Mouse (Mus musculus) heart, postnatal 4 days (tissue): ENCODE data around the gene Nkx3-2. TPM values are rescaled to one million over a fixed set of nuclear protein-coding genes. Genes with fewer than 3 reads are reported as not detected.
A peak's percentile ranks its signal among the peaks of the same experiment; 100 is the strongest.

Experiments used
- DNase-seq: peaks from one replicate; pipeline ENCODE4 v3.0.0; 2021
- total RNA-seq, 2 experiments: library from RNA; stranded (reverse); gene quantifications; 2 replicates each; pipeline ENCODE4 v1.2.3; 2021

The Nkx3-2 gene
- total RNA-seq, result not detected

GRCm38 (mm10) chr5:41763731-41764721, at the start of gene Nkx3-2:
Gene Nkx3-2 (minus strand): TSS chr5:41764501.
- no peak for DNase-seq

DNA sequence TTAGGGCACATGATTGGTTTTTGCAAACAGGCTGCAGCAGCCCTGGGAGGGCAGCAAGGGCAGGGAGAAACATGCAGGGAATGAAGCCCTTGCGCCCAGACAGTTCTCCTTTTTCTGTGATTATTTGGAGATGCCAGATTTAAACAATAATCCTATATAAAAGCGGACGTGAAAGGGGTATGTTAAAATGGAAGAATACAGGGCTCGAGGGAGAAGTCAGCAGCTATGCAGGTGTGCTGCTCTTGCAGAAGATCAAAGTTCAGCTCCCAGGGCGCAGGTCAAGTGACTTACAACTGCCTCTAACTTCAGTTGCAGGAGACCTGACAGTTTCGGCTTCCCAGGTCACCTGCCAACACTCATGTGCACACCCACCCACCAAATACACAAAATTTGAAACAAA, 48.2 kb upstream of the Nkx3-2 start:
- no peak for DNase-seq

- DNase-seq, result no peak
Measured at GRCm38 (mm10) chr5:41811279-41811678, 47.0 kb upstream of the Nkx3-2 start.

DNA sequence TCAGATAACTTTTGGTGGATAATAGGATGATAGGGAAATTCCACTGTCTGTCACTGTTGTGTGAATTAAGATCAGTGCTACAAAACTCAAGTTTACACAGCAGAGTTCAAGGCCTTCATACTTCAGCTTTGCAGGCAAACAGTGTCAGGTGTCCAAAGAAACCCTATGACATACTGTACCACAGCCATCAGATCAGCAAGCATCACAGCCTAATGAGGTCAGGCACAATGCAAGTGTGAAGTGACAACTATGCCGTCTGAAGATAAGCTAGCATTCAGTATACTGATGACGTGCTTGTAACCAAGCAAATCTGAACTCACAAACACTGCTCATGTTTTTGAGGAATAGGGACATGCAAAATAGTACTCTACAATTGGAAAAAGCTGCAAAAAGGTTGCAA, 43.1 kb upstream of the Nkx3-2 start:
- DNase-seq, result peak; percentile 7

GRCm38 (mm10) chr5:41806176-41806575, 41.9 kb upstream of the Nkx3-2 start:
- DNase-seq, result no peak

GRCm38 (mm10) chr5:41805085-41805484, 40.8 kb upstream of the Nkx3-2 start:
- no peak for DNase-seq

DNA sequence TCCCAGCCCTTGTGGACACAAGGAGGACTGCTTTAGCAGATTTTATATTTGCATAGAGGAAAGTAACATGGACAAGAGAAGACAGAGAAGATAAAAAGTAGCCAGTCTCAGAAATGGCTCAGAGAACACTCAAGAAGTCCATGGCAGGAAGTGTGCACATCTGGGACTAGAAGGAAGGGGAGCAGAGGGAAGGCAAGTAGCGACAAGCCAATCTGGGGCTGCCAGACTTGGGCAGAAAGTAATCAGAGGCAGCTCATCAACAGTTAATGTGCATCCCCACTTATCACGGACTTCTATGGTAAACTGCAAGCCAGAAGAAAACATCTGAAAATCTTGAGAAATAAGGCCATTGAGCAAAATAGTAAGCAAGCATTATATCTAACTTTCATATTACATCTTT, 40.3 kb upstream of the Nkx3-2 start:
- no peak for DNase-seq

GRCm38 (mm10) chr5:41801622-41802021, 37.3 kb upstream of the Nkx3-2 start:
- no peak for DNase-seq

DNA sequence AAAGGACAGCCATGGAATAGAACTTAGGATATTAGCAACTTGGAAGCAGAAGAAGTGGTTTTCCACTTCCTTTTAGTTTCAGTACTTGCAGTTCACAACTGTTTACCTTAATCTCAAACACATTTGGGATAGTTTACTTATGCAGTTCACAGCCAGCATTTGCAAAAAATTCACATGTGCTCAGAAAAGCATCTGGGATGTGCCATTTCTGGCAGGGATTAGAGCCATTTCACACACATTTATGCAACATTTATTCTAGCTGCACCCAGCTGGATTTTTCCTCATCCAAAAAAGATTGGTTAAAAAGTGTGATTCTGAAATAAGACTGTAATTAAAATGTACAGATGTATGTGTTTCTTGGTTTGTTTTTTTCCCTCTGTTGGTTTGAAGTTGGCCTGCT, 30.1 kb upstream of the Nkx3-2 start:
- no peak for DNase-seq

- no peak for DNase-seq
Measured at GRCm38 (mm10) chr5:41790517-41790916, 26.2 kb upstream of the Nkx3-2 start.

DNA sequence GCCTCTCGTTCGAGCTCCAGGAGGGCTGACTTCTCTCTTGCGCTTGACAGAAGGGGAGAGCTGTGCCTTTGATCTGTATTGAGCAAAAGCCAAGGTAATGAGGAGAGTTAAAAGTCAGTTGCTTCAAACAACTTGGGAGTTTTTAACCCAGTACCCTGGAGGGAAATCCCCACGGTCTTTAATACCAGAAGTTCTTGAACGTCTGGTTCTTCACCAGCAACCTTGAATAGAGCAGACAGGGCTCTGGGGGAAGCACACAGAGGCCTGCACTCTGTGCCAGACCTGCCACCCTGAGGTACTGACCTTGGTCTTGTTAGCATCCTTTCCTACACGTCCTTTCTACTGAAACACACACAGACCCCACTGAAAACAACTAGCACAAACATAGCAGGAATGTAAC, 24.6 kb upstream of the Nkx3-2 start:
- no peak for DNase-seq

DNA sequence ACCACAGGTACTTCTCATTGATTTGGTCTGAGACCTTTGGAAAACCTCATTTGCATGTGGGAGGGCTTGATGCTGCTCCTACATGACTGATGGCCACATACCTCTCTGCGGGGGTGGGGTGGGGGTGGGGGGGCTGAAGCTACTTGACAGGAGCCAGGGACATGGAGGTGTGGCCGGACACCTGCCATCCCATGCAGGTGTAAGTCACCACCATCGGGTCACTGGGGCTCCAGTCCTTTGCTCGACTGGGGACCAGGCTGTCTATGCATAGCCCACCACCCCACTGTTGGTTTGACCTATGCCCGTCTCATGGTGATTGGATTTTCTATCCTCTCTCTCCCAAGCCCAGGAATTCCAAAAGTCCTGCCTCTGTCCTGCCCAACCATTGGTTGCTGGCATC, 17.6 kb upstream of the Nkx3-2 start:
- no peak for DNase-seq

GRCm38 (mm10) chr5:41780026-41780425, 15.7 kb upstream of the Nkx3-2 start:
- DNase-seq, result no peak

DNA sequence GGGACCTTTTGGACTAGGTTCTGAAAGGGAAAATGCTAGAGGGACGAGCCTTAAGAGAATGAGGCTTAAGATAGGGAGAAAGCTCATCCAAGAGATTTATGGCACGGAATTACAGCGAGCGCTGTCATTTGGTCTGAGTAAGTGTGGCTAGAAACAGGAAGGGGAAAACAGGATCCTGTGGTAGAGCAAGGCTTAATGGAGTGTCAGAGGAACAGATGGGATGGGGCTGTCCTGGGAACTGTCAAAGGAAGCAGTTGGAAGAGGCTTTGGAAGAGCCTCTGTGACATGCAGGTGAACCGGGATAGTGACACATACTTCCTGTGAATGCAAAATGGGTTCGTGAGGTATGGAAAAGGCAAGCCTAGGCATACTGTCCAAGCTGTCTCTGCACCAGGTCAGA, 11.4 kb upstream of the Nkx3-2 start:
- DNase-seq, result no peak

DNA sequence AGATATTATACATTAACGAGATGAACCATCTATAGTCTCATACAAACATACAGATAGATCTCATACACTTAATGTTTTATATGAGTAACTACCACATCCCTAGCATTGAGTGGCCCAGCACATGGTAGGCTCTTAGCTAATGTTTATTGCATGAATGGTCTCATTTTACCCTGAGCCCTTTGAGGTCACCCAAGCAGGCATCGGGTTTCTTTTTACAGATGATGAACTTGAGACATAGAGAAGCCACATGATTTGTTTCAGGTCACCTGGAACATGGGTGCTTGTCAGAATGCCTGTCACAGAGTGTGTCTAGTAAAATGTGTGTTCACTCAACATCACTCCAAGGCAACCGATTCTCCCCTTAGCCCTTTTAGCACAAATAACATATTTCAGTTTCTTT, 11.0 kb upstream of the Nkx3-2 start:
- DNase-seq, result no peak

GRCm38 (mm10) chr5:41768382-41769040, 4.2 kb upstream of the Nkx3-2 start:
- peak; percentile 91 for DNase-seq

DNA sequence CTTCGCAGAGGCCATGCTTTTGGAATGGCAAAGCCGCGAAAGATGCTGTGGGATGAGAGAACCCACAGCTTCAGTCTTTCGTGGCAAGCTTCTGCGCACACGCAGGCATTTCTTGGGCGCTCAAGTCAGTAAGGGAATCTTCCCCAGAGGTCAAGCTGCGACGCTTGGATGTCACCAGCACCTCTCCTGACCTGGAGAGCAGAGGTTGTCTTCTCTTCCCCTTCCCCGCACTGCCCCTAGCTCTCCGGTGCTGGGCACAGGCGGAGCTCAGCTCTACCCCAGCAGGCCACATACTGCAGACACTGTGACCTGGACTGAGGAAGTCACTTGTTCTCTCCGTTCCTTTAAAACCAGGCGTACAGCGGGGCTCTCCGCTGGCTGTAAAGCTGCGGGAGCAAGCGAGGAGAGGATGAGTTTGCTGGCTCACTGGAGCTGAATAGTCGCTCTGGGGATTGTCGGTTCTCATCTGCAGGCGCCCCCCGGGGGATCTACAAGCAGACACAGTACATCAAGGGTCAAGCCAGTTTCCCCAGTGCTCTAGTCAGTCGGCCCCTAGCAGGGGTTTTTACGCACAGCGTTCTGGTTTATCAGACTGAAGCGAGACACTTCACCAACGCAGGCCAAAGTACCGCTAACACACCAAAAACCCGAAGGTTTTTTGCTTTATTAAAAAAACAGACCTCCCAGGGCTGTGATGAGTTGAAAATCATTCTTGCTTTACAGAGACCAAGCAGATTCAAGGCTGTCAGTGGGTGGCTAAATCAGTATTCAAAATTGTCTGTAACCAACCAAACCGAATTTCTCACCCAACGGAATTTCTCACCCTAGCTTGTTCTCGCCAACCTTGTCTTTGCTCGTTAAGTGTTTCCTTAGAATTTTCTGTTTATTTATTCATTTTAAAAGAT, 3.2 kb upstream of the Nkx3-2 start:
- DNase-seq, result no peak

DNA sequence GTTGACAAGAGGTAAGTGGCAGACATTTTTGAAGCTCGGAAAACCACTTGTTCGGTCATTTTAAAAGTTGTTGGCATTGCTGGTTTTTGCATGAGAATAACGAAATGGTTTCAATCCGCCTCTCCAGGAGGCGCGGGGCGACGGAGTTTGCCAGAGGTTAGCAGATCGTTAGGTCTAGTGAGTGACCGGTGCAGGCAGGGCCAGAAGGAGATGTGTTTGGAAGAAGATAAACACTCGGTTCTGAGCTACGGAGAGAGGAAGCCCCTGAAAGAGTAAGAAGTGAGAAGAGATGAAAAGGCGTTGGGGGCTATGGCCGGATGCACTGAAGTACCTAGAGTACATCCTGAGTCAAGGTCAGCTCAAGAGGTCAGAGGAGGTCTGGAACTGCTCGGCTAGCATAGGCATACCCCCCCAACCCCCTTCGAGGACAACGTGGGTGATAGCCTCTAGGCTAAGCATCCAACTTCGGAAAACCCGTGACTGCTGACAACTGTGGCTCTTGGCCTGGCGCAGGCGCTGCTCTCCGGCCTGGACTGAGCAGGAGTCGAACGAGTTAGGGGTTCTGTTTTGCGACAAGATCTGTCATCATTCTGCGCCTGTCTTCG, 2.2 kb upstream of the Nkx3-2 start:
- DNase-seq, result no peak

GRCm38 (mm10) chr5:41765626-41766405, 1.5 kb upstream of the Nkx3-2 start:
- DNase-seq, result no peak

DNA sequence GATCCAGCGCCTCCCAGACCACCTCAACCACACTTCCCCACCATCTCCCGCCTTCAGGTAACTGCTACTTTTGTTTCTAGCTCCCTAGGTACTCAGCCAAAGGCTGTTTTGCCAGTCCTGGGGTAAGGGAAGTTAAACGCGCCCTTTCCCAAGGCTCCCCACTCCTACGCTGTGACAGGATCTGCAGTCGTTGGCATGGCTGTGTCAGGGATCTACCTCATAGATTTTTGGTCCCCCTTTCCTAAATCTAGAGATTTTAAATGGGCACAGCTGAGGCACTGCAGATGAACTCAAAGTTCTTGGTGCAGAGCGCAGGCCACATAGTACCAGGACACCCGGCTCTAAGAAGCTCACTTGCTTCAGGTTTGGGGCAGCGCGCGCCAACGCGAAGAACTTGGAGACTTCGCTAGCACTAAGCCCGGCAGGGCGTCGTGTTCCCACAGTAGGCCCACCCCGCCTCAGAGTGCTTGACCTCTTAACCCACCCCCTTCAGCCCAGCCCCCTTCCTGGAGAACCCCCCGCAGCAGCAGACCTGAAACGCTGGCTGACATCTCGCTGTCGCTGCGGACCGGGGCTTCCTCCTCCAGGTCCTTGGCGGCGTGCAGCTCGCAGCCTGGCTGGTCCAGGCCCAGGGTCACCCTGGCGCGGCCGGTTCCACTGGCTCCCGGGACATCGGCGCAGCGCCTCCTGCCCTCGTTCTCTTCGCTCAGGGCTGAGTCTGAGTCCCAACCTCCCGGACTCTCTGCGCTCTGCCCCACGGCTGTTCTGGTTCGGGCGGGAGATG, 1.2 kb downstream of the Nkx3-2 start:
- no peak for DNase-seq
